In the genomic region with DNA sequence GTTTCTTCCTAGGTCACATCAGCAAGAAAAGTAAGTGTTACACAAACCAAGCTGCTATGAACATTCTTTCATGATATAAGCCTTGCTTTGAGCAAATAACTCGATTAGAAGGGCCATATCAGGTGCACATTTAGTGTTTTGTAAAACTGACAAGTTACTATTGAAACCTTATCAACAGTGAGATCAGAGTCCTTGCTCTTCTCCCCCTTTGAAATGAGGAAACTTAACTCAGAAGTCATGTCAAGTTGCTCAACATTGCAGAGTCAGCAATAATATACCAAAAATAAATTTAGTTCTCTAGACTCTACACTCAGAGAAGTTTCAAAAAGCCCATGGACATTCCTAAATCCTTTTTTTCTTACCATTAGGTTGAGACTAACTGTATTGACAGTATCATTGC, we compare ENCODE assay signal across 27 mouse cellular contexts.
A peak's percentile ranks its signal among the peaks of the same experiment; 100 is the strongest.
DNase-seq lines count a peak whose midpoint lies in the region; ATAC-seq and TF ChIP-seq lines count a peak whose summit lies in the region.
"Had no signal": no experiment of that assay in that cellular context is flagged by ENCODE, and none has a peak within 500 bp of the region (broad histone marks: within the 10 kb centered on the region; RNA-seq: fewer than 3 reads in every experiment).

No protein-coding gene starts in this region.

- no peaks in the 10 kb centered on the region for H3K27me3 ChIP-seq in liver, adult 2 months (ENCODE audit: control insufficient read depth, insufficient read depth, low read length)
- H3K27me3 ChIP-seq: embryonic facial prominence, embryonic 12.5 days; embryonic facial prominence, embryonic 15.5 days; forebrain, embryonic 12.5 days; forebrain, embryonic 15.5 days; heart, embryonic 13.5 days; hindbrain, embryonic 12.5 days; hindbrain, embryonic 15.5 days had no signal

- no peaks in the 10 kb centered on the region for H3K79me2 ChIP-seq in liver, adult 2 months (ENCODE audit: control insufficient read depth, insufficient read depth, low read length)

- 9% methylated on average over 1 of the region's 1 CpGs for WGBS in liver, adult 2 months

- ATAC-seq in common myeloid progenitor, adult 5-6 weeks (replicated peaks; ENCODE audit: low read depth, poor library complexity, severe bottlenecking) = peak; percentile 50
- ATAC-seq in megakaryocyte, adult 5-6 weeks (ENCODE audit: poor library complexity, severe bottlenecking) = peak; percentile 51
- ATAC-seq: CD4-positive, CD25-positive, alpha-beta regulatory T cell, adult 4 months; intestine, postnatal 0 days had no signal

- no peak for TF ChIP-seq CTCF in liver, adult 2 months (IDR thresholded peaks at IDR 0.05; ENCODE audit: low read depth, low read length)

- TF ChIP-seq POLR2A in liver, adult 2 months (IDR thresholded peaks at IDR 0.05; ENCODE audit: extremely low read depth, insufficient read depth, low read length) = no peak

- H3K4me3 ChIP-seq in liver, adult 2 months (ENCODE audit: insufficient read depth, low read depth, low read length) = no peak overlapping the region
- H3K4me3 ChIP-seq: embryonic facial prominence, embryonic 12.5 days; embryonic facial prominence, embryonic 15.5 days; forebrain, embryonic 12.5 days; forebrain, embryonic 15.5 days; heart, embryonic 13.5 days; hindbrain, embryonic 12.5 days; hindbrain, embryonic 15.5 days had no signal

- no peak overlapping the region for H3K27ac ChIP-seq in liver, adult 2 months (replicated peaks; ENCODE audit: insufficient read depth, low read depth, low read length)
- H3K27ac ChIP-seq: embryonic facial prominence, embryonic 12.5 days; embryonic facial prominence, embryonic 15.5 days; forebrain, embryonic 12.5 days; forebrain, embryonic 15.5 days; heart, embryonic 13.5 days; hindbrain, embryonic 12.5 days; hindbrain, embryonic 15.5 days had no signal

- no peak overlapping the region for H3K9ac ChIP-seq in liver, adult 2 months (ENCODE audit: low read depth, low read length)
- H3K9ac ChIP-seq: embryonic facial prominence, embryonic 12.5 days; embryonic facial prominence, embryonic 15.5 days; forebrain, embryonic 12.5 days; forebrain, embryonic 15.5 days; heart, embryonic 13.5 days; hindbrain, embryonic 12.5 days; hindbrain, embryonic 15.5 days had no signal

- peaks cover 7% of the 10 kb centered on the region for H3K4me1 ChIP-seq in liver, adult 2 months (ENCODE audit: control insufficient read depth, insufficient read depth, low read length)
- H3K4me1 ChIP-seq: embryonic facial prominence, embryonic 12.5 days; embryonic facial prominence, embryonic 15.5 days had no signal

- no peaks in the 10 kb centered on the region for H3K36me3 ChIP-seq in liver, adult 2 months (ENCODE audit: control insufficient read depth, insufficient read depth, low read length)
- H3K36me3 ChIP-seq: embryonic facial prominence, embryonic 12.5 days; embryonic facial prominence, embryonic 15.5 days; forebrain, embryonic 12.5 days; forebrain, embryonic 15.5 days; heart, embryonic 13.5 days; hindbrain, embryonic 12.5 days; hindbrain, embryonic 15.5 days had no signal

- peak; percentile 52 for DNase-seq in liver, adult 2 months (ENCODE audit: extremely low read depth, low read depth, low spot score)
- no peak for DNase-seq in liver
- peak; percentile 56 for DNase-seq in 416B (ENCODE audit: low read depth)
- DNase-seq in heart, postnatal 4 days = no peak
- DNase-seq in gastrocnemius, postnatal 4 days (ENCODE audit: low spot score in 2 of 2) = no peak
- DNase-seq in embryo, embryonic 10.5 days (ENCODE audit: low spot score) = no peak
- DNase-seq: adrenal gland, postnatal 10 days; adrenal gland, postnatal 36 days; cerebellum, adult 11 months; cerebellum, adult 2 months; cerebellum, adult 9-11 months; cerebellum, postnatal 25 days; gastrocnemius, postnatal 10 days; gastrocnemius, postnatal 36 days; heart, adult 18-20 months; heart, postnatal 14 days had no signal

Comparison
In these comparisons a context has a peak if more than half of its experiments do, and no peak if none do; other contexts are left out.
1. DNase-seq: peak in liver, adult 2 months (single experiment) and 416B (single experiment); none in liver (single experiment), heart, postnatal 4 days (single experiment), gastrocnemius, postnatal 4 days (0 of 2) and embryo, embryonic 10.5 days (single experiment).